Mouse (Mus musculus) thymus, postnatal 10 days (tissue): Measurements from ENCODE around the gene Gm3259.
"Not testable (repeated sequence)": the region's sequence is repeated elsewhere in the genome, so short reads cannot be mapped to it uniquely, and the experiment has no call there.

ENCODE experiments used
- DNase-seq, 2 experiments: peaks; one replicate each; pipeline ENCODE4 v3.0.0; 2021; ENCODE audit warnings: low spot score in 2 of 2

Gene Gm3259

DNA sequence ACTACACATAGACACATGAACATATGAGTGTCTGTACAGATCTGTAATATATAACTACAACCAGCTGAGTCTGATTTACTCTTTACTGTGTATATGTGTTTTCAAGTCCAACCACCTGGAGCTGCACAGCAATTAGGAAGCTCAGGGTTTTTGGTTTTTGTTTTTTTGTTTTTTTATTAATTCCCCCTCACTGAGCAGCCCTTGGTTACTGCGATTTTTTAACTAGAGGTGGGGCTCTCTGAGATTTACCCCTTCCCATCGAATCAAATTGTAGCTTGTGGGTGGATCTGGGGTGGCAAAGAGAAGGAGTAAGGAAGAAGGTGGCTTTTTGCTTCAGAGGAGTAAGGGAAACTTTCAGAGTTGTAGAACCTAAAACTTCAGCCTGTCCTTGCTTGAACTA, at the start of gene Gm3259:
Gene Gm3259 (plus strand): TSS at position 301 of the 400 bp plus-strand sequence.
- not testable (repeated sequence) for DNase-seq

DNA sequence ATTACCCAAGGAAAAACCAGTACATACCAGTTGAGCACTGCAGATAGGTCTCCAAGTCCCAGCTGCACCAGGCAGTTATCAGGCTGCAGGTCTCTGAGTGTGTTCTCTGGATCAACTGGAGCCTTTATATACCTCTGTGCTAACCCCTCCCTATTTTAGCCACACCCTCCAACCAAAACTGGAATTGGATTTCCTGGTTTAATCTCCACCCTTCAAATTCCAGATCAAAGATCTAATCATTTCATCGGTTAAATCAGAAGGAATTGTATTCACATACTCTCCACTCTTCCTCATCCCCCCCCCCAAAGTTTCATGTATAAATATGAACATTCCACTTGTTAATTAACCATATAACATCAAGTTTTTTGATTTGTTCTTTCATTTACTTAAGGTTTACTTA, 33.0 kb upstream of the Gm3259 start, which contains the start of gene Gm10424:
Gene Gm10424 (minus strand): TSS at position 101 of the 400 bp plus-strand sequence.
- not testable (repeated sequence) for DNase-seq
